Mouse (Mus musculus) embryonic facial prominence, embryonic 15.5 days (tissue): ENCODE results near the gene Thsd4. TPM values are rescaled to one million over a fixed set of nuclear protein-coding genes. Genes with fewer than 3 reads are reported as not detected.

ENCODE experiments used
- ATAC-seq: fragments of 200-750 bp; cut with Nextera tagmentation; 2 replicates; pipeline ENCODE4 v1.8.0; 2017; ENCODE audit warnings: low read depth, moderate TSS enrichment; ENCODE audit not compliant: insufficient number of reproducible peaks, low FRiP score, low TSS enrichment
- H3K27ac ChIP-seq: fragments of 300-500 bp; sonication (generic); replicated peaks from 2 replicates; pipeline ENCODE4 v1.5.1; 2015; ENCODE audit warnings: mild to moderate bottlenecking, inconsistent platforms
- H3K27me3 ChIP-seq: fragments of 300-500 bp; sonication (generic); 2 replicates; pipeline ENCODE4 v1.6.1; 2015; ENCODE audit warnings: inconsistent platforms
- H3K36me3 ChIP-seq: fragments of 300-500 bp; sonication (generic); 2 replicates; pipeline ENCODE4 v1.6.1; 2015; ENCODE audit warnings: mild to moderate bottlenecking, inconsistent platforms
- H3K4me1 ChIP-seq: fragments of 300-500 bp; sonication (generic); 2 replicates; pipeline ENCODE4 v1.6.1; 2015; ENCODE audit warnings: inconsistent platforms
- H3K4me2 ChIP-seq: fragments of 300-500 bp; sonication (generic); replicated peaks from 2 replicates; pipeline ENCODE4 v1.6.1; 2015; ENCODE audit warnings: mild to moderate bottlenecking, inconsistent platforms
- H3K4me3 ChIP-seq: fragments of 300-500 bp; sonication (generic); replicated peaks from 2 replicates; pipeline ENCODE4 v1.5.1; 2015; ENCODE audit warnings: mild to moderate bottlenecking, inconsistent platforms
- H3K9ac ChIP-seq: fragments of 300-500 bp; sonication (generic); 2 replicates; pipeline ENCODE4 v1.6.1; 2015; ENCODE audit warnings: inconsistent platforms
- H3K9me3 ChIP-seq: fragments of 300-500 bp; sonication (generic); replicated peaks from 2 replicates; pipeline ENCODE4 v1.6.1; 2016; ENCODE audit warnings: inconsistent platforms
- WGBS: fragments of 180-500 bp; shearing (Covaris S2); methylation state at CpG from one replicate; pipeline ENCODE4 v1.1.7; 2015; 5-methylcytosine and 5-hydroxymethylcytosine counted together
- polyA plus RNA-seq: library from polyadenylated mRNA; unstranded; fragments of >200 nt; fragmentation: Nextera tagmentation; extraction: Ambion mirVana; gene quantifications from 2 replicates; pipeline ENCODE4 v1.2.1, GENCODE M21; 2015

The Thsd4 gene
- polyA plus RNA-seq, 1 experiment from 2014 or later: 26.0 TPM

GRCm38 (mm10) chr9:60317291-60317690, 204.6 kb downstream of the Thsd4 start:
- H3K27ac ChIP-seq: no peak overlapping the region
- peaks cover 4% of the 10 kb centered on the region; the same call in 1 of the 2 replicates for H3K4me1 ChIP-seq
- WGBS: 92% methylated on average over 8 of the region's 8 CpGs
- no peak overlapping the region for H3K4me3 ChIP-seq
- no peak overlapping the region for H3K9ac ChIP-seq
- no peak for ATAC-seq
- no peaks in the 10 kb centered on the region for H3K9me3 ChIP-seq
- H3K4me2 ChIP-seq: no peak overlapping the region
- no peaks in the 10 kb centered on the region for H3K27me3 ChIP-seq
- H3K36me3 ChIP-seq: no peaks in the 10 kb centered on the region

GRCm38 (mm10) chr9:60316510-60316909, 205.3 kb downstream of the Thsd4 start:
- Histone ChIP-seq H3K4me2 (no peak overlapping the region), H3K4me1 (peaks cover 12% of the 10 kb centered on the region), H3K36me3 (no peaks in the 10 kb centered on the region), H3K27ac (no peak overlapping the region), H3K9ac (no peak overlapping the region), H3K9me3 (no peaks in the 10 kb centered on the region), H3K4me3 (no peak overlapping the region), H3K27me3 (no peaks in the 10 kb centered on the region)
- ATAC-seq: no peak
- WGBS: 78% methylated on average over 5 of the region's 5 CpGs

- WGBS: 60% methylated on average over 5 of the region's 5 CpGs
- no peak overlapping the region for H3K4me3 ChIP-seq
- no peak overlapping the region for H3K9ac ChIP-seq
- no peak overlapping the region for H3K4me2 ChIP-seq
- no peak overlapping the region for H3K27ac ChIP-seq
- peaks cover 20% of the 10 kb centered on the region for H3K4me1 ChIP-seq
- no peaks in the 10 kb centered on the region for H3K36me3 ChIP-seq
- H3K27me3 ChIP-seq: no peaks in the 10 kb centered on the region
- no peaks in the 10 kb centered on the region for H3K9me3 ChIP-seq
- ATAC-seq: no peak
Observed at GRCm38 (mm10) chr9:60315533-60315932, 206.3 kb downstream of the Thsd4 start.

DNA sequence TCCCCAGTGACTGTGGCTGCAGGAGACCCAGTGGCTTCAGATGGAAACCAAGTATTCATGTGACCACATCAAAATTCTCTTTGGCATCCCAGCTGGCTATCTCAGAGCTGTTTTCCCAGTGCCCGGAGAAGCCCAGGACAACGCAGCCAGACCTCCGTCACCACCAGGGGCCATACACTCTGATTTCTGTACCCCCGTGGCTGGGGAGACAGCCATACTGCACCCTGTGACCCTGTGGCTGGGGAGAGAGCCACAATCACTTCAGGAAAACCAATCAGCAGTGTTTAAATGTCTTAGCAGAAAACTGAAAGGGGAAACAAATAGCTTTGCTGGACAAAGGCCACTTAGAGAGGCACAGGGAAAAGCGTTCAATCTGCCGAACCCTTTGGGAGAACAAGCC, 208.2 kb downstream of the Thsd4 start:
- no peak overlapping the region for H3K4me2 ChIP-seq
- H3K4me1 ChIP-seq: peaks cover 32% of the 10 kb centered on the region
- no peaks in the 10 kb centered on the region for H3K9me3 ChIP-seq
- H3K27ac ChIP-seq: no peak overlapping the region
- H3K4me3 ChIP-seq: no peak overlapping the region
- ATAC-seq: no peak
- H3K27me3 ChIP-seq: no peaks in the 10 kb centered on the region
- WGBS: 80% methylated on average over 6 of the region's 6 CpGs
- no peak overlapping the region for H3K9ac ChIP-seq
- no peaks in the 10 kb centered on the region for H3K36me3 ChIP-seq

DNA sequence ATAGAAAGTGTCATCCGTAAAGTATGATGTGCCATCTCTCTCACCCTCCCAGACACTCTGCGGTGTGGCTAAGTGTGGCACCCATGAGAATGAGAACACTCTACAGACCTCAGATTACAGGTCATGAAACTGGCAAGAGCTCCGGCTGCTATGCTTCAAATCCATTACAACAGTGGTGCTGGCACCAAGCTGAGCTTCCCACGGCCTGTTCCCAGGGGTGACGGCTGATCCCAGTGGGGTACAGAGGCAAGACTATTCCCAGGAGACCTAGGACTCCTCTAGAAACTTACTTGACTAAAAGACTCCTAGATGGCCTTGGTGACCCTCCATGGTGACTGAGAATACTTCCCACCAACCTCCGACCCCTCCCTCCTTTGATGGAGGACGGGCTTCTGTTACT, 209.2 kb downstream of the Thsd4 start:
- Histone ChIP-seq H3K27ac (no peak overlapping the region), H3K4me2 (no peak overlapping the region), H3K9ac (no peak overlapping the region), H3K9me3 (no peaks in the 10 kb centered on the region), H3K36me3 (no peaks in the 10 kb centered on the region), H3K27me3 (no peaks in the 10 kb centered on the region), H3K4me1 (peaks cover 36% of the 10 kb centered on the region), H3K4me3 (no peak overlapping the region)
- WGBS: 76% methylated on average over 7 of the region's 7 CpGs
- no peak for ATAC-seq

GRCm38 (mm10) chr9:60311594-60312128, 210.2 kb downstream of the Thsd4 start:
- peaks cover 39% of the 10 kb centered on the region for H3K4me1 ChIP-seq
- H3K4me2 ChIP-seq: no peak overlapping the region
- H3K9me3 ChIP-seq: no peaks in the 10 kb centered on the region
- no peak overlapping the region for H3K4me3 ChIP-seq
- no peak overlapping the region for H3K9ac ChIP-seq
- H3K27me3 ChIP-seq: no peaks in the 10 kb centered on the region
- no peaks in the 10 kb centered on the region for H3K36me3 ChIP-seq
- peak; percentile 55; the same call in 1 of the 2 replicates for ATAC-seq
- peak overlapping the region; percentile 35 for H3K27ac ChIP-seq
- 52% methylated on average over 10 of the region's 10 CpGs for WGBS

DNA sequence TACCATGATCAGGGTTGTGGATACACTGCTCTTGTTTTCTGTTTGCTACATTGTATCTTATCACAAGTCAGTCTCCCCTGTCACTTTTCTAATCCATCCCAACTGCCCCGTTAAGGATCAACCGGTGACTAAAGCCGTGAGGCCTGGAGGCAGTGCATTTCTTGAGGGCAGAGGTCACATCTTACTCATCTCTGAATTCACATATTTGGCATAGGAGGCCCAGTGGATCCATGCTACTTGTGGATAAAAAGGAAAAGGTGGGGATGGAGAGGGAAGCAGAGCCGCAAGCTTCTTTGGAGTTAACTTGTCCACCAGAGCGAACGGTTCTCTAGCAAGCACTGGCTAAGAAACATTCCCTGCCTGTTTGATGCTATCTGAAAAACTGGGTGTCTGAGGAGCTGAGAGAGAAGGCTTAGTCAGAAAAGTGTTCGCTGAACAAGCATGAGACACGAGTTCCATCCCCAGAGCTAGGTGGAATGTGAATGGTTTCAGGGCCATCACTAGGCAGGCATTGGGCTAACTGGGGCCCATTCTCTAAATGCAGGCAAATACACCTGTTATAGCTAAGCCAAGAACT, 211.0 kb downstream of the Thsd4 start:
- Histone ChIP-seq H3K27me3 (no peaks in the 10 kb centered on the region), H3K4me1 (peaks cover 39% of the 10 kb centered on the region), H3K36me3 (no peaks in the 10 kb centered on the region), H3K9me3 (no peaks in the 10 kb centered on the region), H3K27ac (peak overlapping the region; percentile 73), H3K4me3 (no peak overlapping the region), H3K9ac (no peak overlapping the region), H3K4me2 (no peak overlapping the region)
- ATAC-seq: no peak
- WGBS: 68% methylated on average over 8 of the region's 8 CpGs

DNA sequence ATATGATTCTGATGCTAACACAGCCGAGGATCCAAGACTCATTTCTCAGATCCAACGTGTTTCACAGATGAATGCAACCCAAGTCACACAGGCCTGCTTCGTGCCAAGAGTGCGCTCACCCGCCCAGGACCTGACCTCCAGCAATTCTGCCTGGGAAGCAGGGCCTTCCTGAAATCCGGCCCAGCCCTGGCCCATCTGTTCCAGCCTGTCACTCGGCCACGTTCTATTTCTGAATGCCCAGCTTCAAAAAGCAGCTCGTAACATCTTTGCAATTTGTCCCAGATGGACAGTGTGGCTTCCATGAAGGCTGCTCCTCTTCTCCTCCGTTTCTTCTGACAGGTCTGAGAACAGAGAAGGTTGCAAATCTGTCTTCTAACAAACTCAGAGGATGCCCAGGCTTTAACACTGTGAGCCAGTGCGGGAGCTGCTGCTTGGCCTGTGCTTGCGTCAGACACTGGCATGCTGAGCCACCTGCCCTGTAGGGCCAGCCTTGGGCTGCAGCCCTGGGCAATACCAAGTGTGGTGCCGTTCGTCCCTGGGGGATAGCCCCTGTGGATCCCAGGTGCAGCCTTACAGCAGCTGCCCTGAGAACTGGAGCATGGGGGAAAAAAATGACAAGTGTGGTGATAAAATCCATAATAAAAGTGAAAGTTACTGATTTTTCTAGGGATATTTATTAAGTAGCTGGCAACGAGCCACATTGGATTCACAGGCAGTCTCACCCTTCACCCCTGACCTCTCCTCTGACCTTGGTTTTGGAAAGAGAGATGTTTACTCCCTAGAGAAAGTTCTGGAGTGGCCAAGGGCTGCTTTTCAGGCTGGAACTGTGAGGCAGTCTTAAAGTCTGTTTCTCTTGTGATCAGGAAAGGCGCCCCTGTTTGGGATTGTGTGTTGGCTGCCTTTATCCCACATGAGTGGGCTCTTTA, 211.8 kb downstream of the Thsd4 start:
- peaks cover 39% of the 10 kb centered on the region for H3K4me1 ChIP-seq
- no peaks in the 10 kb centered on the region for H3K9me3 ChIP-seq
- ATAC-seq: peak; percentile 83
- 40% methylated on average over 16 of the region's 16 CpGs for WGBS
- no peak overlapping the region for H3K9ac ChIP-seq
- no peaks in the 10 kb centered on the region for H3K36me3 ChIP-seq
- H3K4me3 ChIP-seq: no peak overlapping the region
- H3K4me2 ChIP-seq: no peak overlapping the region
- H3K27me3 ChIP-seq: no peaks in the 10 kb centered on the region
- H3K27ac ChIP-seq: peak overlapping the region; percentile 73

- no peaks in the 10 kb centered on the region for H3K36me3 ChIP-seq
- ATAC-seq: no peak
- H3K27me3 ChIP-seq: no peaks in the 10 kb centered on the region
- H3K4me2 ChIP-seq: no peak overlapping the region
- WGBS: 58% methylated on average over 4 of the region's 4 CpGs
- H3K9ac ChIP-seq: no peak overlapping the region
- no peak overlapping the region for H3K4me3 ChIP-seq
- no peak overlapping the region for H3K27ac ChIP-seq
- no peaks in the 10 kb centered on the region for H3K9me3 ChIP-seq
- H3K4me1 ChIP-seq: peaks cover 39% of the 10 kb centered on the region
Observed at GRCm38 (mm10) chr9:60308182-60308581, 213.7 kb downstream of the Thsd4 start.

GRCm38 (mm10) chr9:60307469-60307868, 214.4 kb downstream of the Thsd4 start:
- Histone ChIP-seq H3K4me1 (peaks cover 36% of the 10 kb centered on the region), H3K4me2 (no peak overlapping the region), H3K27me3 (no peaks in the 10 kb centered on the region), H3K9ac (no peak overlapping the region), H3K36me3 (no peaks in the 10 kb centered on the region), H3K9me3 (no peaks in the 10 kb centered on the region), H3K27ac (no peak overlapping the region), H3K4me3 (no peak overlapping the region)
- 80% methylated on average over 5 of the region's 5 CpGs for WGBS
- no peak for ATAC-seq

GRCm38 (mm10) chr9:60306241-60306640, 215.6 kb downstream of the Thsd4 start:
- Histone ChIP-seq H3K4me3 (no peak overlapping the region), H3K9me3 (no peaks in the 10 kb centered on the region), H3K4me2 (no peak overlapping the region), H3K9ac (no peak overlapping the region), H3K27ac (no peak overlapping the region), H3K36me3 (no peaks in the 10 kb centered on the region), H3K4me1 (peaks cover 24% of the 10 kb centered on the region), H3K27me3 (no peaks in the 10 kb centered on the region)
- ATAC-seq: no peak
- 65% methylated on average over 4 of the region's 4 CpGs for WGBS
